Mouse (Mus musculus) midbrain, embryonic 12.5 days (tissue): ENCODE measurements around the gene Cts7. TPM values are rescaled to one million over a fixed set of nuclear protein-coding genes. Genes with fewer than 3 reads are reported as not detected.

Source experiments
- ATAC-seq: fragments of 200-750 bp; cut with Nextera tagmentation; 2 replicates; pipeline ENCODE4 v1.8.0; 2017; ENCODE audit warnings: low read depth, moderate TSS enrichment, moderate library complexity; ENCODE audit not compliant: low FRiP score
- H3K27ac ChIP-seq: fragments of 300-500 bp; sonication (generic); replicated peaks from 2 replicates; pipeline ENCODE4 v1.5.1; 2016; ENCODE audit warnings: mild to moderate bottlenecking
- H3K27me3 ChIP-seq: fragments of 300-500 bp; sonication (generic); 2 replicates; pipeline ENCODE4 v1.6.1; 2016; ENCODE audit warnings: mild to moderate bottlenecking
- H3K36me3 ChIP-seq: fragments of 300-500 bp; sonication (generic); 2 replicates; pipeline ENCODE4 v1.6.1; 2016
- H3K4me1 ChIP-seq: fragments of 300-500 bp; sonication (generic); 2 replicates; pipeline ENCODE4 v1.6.1; 2016
- H3K4me2 ChIP-seq: fragments of 300-500 bp; sonication (generic); replicated peaks from 2 replicates; pipeline ENCODE4 v1.6.1; 2016; ENCODE audit warnings: mild to moderate bottlenecking, moderate library complexity
- H3K4me3 ChIP-seq: fragments of 300-500 bp; sonication (generic); 2 replicates; pipeline ENCODE4 v1.5.1; 2016; ENCODE audit warnings: mild to moderate bottlenecking
- H3K9ac ChIP-seq: fragments of 300-500 bp; sonication (generic); replicated peaks from 2 replicates; pipeline ENCODE4 v1.6.1; 2016; ENCODE audit warnings: mild to moderate bottlenecking, moderate library complexity
- H3K9me3 ChIP-seq: fragments of 300-500 bp; sonication (generic); 2 replicates; pipeline ENCODE4 v1.6.1; 2016; ENCODE audit warnings: mild to moderate bottlenecking
- microRNA-seq: library from miRNA; unstranded; fragments of <30 nt; microRNA quantifications from one replicate; pipeline ENCODE4, GENCODE M21; 2017
- polyA plus RNA-seq: library from polyadenylated mRNA; unstranded; fragments of >200 nt; fragmentation: Nextera tagmentation; extraction: Ambion mirVana; gene quantifications from 2 replicates; pipeline ENCODE4 v1.2.1, GENCODE M21; 2016

Cts7 gene
- polyA plus RNA-seq: not detected in 2 replicates

DNA sequence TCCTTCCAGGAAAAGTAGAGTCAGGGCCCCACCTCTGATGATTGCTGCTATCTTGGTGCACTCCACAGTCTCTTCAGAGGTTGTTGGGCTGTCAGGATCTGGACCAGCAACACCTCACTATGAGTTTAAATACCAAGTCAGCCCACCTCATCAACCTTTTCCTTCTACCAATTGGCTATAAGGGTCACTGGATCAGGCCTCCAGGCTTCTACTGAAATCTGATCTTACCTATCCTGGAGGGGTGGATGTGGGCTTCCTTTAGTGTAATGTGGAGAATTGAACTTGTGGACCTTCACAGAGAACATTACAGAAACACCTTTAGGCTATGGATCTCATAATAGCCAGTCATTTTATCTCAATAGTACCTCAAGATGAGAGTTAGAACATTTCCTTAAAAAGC is at the start of gene Cts7:
Cts7 (minus strand) TSS at position 101 of the 400 bp plus-strand sequence.
- H3K27ac ChIP-seq: no peak within 1 kb of the TSS
- H3K4me3 ChIP-seq: no peak within 1 kb of the TSS
- no peak for ATAC-seq
- H3K9ac ChIP-seq: no peak within 1 kb of the TSS
- no peak within 1 kb of the TSS for H3K4me2 ChIP-seq
- H3K27me3 ChIP-seq: no peaks in the 10 kb centered on the region
- H3K36me3 ChIP-seq: no peaks in the 10 kb centered on the region
- peaks cover 43% of the 10 kb centered on the region for H3K9me3 ChIP-seq
- no peaks in the 10 kb centered on the region for H3K4me1 ChIP-seq

Small RNA genes within 50 kb of the gene (microRNA-seq; reads per million reads assigned to microRNA genes)
- gene Gm27704: not detected

Other genes starting within 250 kb of the Cts7 start
- gene Ctsr, start 193.9 kb downstream of the Cts7 start, polyA plus RNA-seq: not detected in 2 replicates
- gene Cts6, start 154.8 kb downstream of the Cts7 start, polyA plus RNA-seq: not detected in 2 replicates
- not detected in 2 replicates for gene Cts8, start 102.8 kb downstream of the Cts7 start, polyA plus RNA-seq
- not detected in 2 replicates for gene Gm49398, start 69.4 kb downstream of the Cts7 start, polyA plus RNA-seq
- gene Ctsm, start 183.6 kb upstream of the Cts7 start, polyA plus RNA-seq: not detected in 2 replicates
- gene Gm49352, start 210.0 kb upstream of the Cts7 start, polyA plus RNA-seq: not detected in 2 replicates
- not detected in 2 replicates for gene Cts3, start 211.9 kb upstream of the Cts7 start, polyA plus RNA-seq